Mouse (Mus musculus) CH12.LX (cell line): ENCODE measurements around the gene Wdfy4.

Source experiments
- CHD2 ChIP-seq: IDR thresholded peaks from 2 replicates; pipeline ENCODE4 v1.6.1; 2011; ENCODE audit warnings: low read length, improper control_type of control experiment
- CTCF ChIP-seq, 2 experiments: IDR thresholded peaks in 1 of 2; conservative IDR thresholded peaks in 1 of 2; 2 replicates each; pipeline ENCODE4 v1.5.1; 2011 to 2012; ENCODE audit warnings: low read depth in 2 of 2, low read length in 2 of 2, improper control_type of control experiment in 1 of 2, inconsistent platforms in 1 of 2, mild to moderate bottlenecking in 1 of 2, moderate library complexity in 1 of 2
- GABPA ChIP-seq: IDR thresholded peaks from 2 replicates; pipeline ENCODE4 v1.6.1; 2012; ENCODE audit warnings: low read depth, low read length, improper control_type of control experiment, inconsistent platforms; ENCODE audit not compliant: insufficient replicate concordance
- HCFC1 ChIP-seq: IDR thresholded peaks from 2 replicates; pipeline ENCODE4 v1.6.1; 2012; ENCODE audit warnings: low read depth, mild to moderate bottlenecking, inconsistent platforms, low read length, improper control_type of control experiment
- JUND ChIP-seq: conservative IDR thresholded peaks from 2 replicates; pipeline ENCODE4 v1.6.1; 2011; ENCODE audit warnings: low read depth, low read length, improper control_type of control experiment
- MEF2A ChIP-seq: IDR thresholded peaks from 2 replicates; pipeline ENCODE4 v1.6.1; 2014; ENCODE audit warnings: low read depth, mild to moderate bottlenecking, inconsistent platforms, low read length, improper control_type of control experiment, borderline replicate concordance
- POLR2A ChIP-seq: IDR thresholded peaks from 2 replicates; pipeline ENCODE4 v1.6.1; 2011; ENCODE audit warnings: low read depth, mild to moderate bottlenecking, improper control_type of control experiment, low read length
- POLR2AphosphoS2 ChIP-seq: IDR thresholded peaks from 2 replicates; pipeline ENCODE4 v1.6.1; 2011; ENCODE audit warnings: low read depth, low read length, improper control_type of control experiment
- USF1 ChIP-seq: IDR thresholded peaks from 2 replicates; pipeline ENCODE4 v1.6.1; 2014; ENCODE audit warnings: low read depth, mild to moderate bottlenecking, inconsistent platforms, low read length, improper control_type of control experiment

DNA sequence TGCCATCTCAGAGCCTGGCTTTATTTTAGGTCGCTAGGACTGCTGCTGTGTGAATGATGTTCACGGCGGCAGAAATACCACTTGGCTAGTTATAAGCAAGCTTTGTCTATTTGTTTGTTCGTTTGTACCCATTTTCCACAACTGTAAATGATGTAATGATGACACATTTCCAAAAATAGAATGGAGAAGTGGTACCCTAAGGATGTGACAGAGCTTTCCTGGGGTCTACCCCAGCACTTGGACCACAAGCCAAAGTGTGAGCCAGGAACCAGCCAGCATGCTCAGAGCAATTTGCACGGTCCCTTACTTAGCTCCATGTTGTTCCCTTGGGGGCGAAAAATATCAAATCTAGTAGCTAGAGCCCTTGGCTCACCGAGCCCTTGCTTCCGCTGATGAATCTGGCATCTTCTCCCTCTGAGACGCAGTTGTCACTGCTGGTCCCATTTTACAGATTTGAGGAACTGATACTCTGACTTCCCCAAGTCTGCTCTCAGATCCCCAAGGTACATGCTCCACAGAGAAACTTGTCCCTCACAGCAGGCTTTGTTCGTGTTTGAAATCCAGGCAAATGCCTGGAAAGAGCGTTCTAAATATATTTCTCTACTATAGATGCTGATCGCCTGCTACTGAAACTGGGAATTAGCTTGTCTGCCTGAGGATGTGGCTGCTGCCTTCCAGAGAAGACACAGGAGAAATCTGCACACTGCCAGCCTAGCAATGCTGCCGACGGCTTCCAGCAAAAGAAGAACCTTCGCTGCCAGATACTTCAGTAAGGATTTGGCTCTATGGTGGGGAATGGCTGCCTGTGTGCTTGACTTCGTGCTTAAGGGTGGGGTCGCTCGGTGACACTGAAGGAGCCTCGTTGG lies 31.3 kb upstream of the Wdfy4 start:
- no peak for TF ChIP-seq JUND
- peak; percentile 91 for TF ChIP-seq MEF2A
- no peak for TF ChIP-seq POLR2A
- TF ChIP-seq CTCF (conservative IDR thresholded peaks at IDR 0.05 in 1 of 2, IDR thresholded peaks at IDR 0.05 in 1 of 2; ENCODE audit: low read depth in 2 of 2, low read length in 2 of 2), result no peak
- TF ChIP-seq CHD2, result no peak
- TF ChIP-seq USF1, result no peak
- TF ChIP-seq HCFC1, result no peak
- no peak for TF ChIP-seq GABPA
- TF ChIP-seq POLR2AphosphoS2, result no peak
